Mouse (Mus musculus) embryo, embryonic 11 days (tissue): ENCODE measurements around the gene Tas2r109.
"Not testable (repeated sequence)": the region's sequence is repeated elsewhere in the genome, so short reads cannot be mapped to it uniquely, and the experiment has no call there.

Experiments
- DNase-seq: peaks from one replicate; pipeline ENCODE4 v3.0.0-alpha.2; 2015

Tas2r109 gene

DNA sequence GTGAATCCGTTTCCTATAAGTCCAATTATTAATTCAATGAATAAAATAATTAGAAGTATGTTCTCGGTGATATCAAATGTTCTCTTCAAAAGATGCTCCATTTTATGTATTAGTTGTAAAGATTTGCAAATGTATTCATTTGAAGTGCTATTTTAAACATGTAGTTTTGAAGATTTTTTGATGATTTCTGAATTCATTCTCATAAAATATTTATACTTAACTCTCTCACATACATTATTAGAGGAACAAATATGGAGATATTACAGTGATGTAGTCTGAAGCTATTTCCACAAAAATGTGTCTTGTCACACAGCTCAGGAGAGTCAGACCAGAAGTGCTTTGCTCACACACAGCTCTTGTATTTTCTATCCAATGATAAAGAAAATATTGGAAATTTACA lies at the start of gene Tas2r109:
Tas2r109 (minus strand) TSS at position 101 of the 400 bp plus-strand sequence.
- DNase-seq = no peak

DNA sequence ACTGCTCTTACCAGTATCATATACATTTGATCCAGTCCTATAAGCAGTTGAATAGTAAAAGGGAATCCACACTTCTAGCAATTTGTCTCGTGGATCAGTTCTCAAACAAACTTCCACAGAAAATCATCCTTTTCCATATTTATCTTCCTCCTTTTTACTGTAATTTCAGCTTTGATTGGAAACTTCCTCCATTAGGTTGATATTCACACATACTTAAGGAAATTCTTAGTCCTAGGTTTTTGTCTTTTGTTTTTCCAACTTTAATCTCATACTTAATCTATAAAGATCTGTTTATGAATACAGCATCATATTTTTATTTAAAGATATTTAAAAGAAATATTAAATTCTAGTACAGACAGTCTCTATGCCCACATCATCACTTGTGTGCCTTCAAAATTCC lies 22.9 kb downstream of the Tas2r109 start, which contains the start of gene Tas2r131:
Tas2r131 (minus strand) TSS at position 101 of the 400 bp plus-strand sequence.
- no peak for DNase-seq

DNA sequence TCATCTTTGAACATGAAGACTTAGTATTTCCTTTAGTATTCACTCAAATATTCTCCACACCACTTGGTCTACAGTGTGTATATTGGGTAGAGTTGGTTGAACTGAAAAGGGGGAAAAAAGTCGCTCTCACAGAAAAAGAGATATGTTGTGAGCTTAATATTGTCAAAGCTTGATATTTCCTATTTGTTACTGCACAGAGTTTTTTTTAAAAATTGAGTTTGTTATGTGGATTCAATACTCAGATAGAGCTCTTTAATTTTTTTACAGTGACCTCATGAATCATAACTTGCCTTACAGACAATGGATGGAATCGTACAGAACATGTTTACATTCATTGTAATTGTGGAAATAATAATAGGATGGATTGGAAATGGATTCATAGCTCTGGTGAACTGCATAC lies 30.0 kb downstream of the Tas2r109 start, which contains the start of gene Tas2r129:
Tas2r129 (plus strand) TSS at position 301 of the 400 bp plus-strand sequence.
- DNase-seq = no peak

DNA sequence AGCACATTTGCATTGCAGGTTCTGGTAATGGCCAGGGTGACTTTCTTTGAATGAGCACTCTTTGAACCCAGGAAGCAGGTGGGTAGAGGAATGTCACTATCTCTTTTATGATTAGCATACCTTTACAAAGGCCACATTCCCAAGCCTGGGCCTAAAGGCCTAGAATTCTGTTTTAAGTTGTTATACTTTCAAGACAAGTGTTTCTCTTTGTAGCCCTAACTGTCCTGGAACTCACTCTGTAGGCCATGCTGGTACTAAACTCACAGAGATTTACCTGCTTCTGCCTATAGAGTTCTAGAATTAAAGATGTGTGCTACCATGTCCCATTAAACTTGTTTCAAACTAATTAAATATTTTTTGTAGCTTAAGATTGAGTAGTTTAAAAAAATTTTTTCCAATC lies 39.4 kb downstream of the Tas2r109 start:
- not testable (repeated sequence) for DNase-seq
